Mouse (Mus musculus): ENCODE data around the gene Calr. TPM values are rescaled to one million over a fixed set of nuclear protein-coding genes. Genes with fewer than 3 reads are reported as not detected.

Gene Calr
- polyA plus RNA-seq (2014; fragmentation: Nextera tagmentation; extraction: Ambion mirVana): 758 and 944 TPM in 2 replicates

GRCm38 (mm10) chr8:84846722-84847572, at the start of gene Calr:
Gene Calr, minus strand, starts transcription at chr8:84846934.
- peak within 1 kb of the TSS; percentile 63 for H3K27ac ChIP-seq (ENCODE audit: low read depth, low read length)
- WGBS: under 1% methylated on average over 55 of the region's 55 CpGs
- peak within 1 kb of the TSS; percentile 84 for H3K9ac ChIP-seq (ENCODE audit: low read depth, low read length)
- no peaks in the 10 kb centered on the region for H3K9me3 ChIP-seq (ENCODE audit: control insufficient read depth, low read length)
- H3K4me2 ChIP-seq (replicated peaks; ENCODE audit: low read depth, low read length): peak within 1 kb of the TSS; percentile 79
- peaks cover 23% of the 10 kb centered on the region for H3K4me1 ChIP-seq (ENCODE audit: control insufficient read depth, insufficient read depth, low read length)
- H3K27me3 ChIP-seq (ENCODE audit: control insufficient read depth, insufficient read depth, low read length): no peaks in the 10 kb centered on the region
- peak; percentile 100 for ATAC-seq (ENCODE audit: low FRiP score, low TSS enrichment)
- peak within 1 kb of the TSS; percentile 81 for H3K4me3 ChIP-seq (ENCODE audit: low read length)
- peaks cover 34% of the 10 kb centered on the region for H3K36me3 ChIP-seq (ENCODE audit: control insufficient read depth, insufficient read depth, low read length)

GRCm38 (mm10) chr8:84895963-84896362, 49.2 kb upstream of the Calr start:
- no peak overlapping the region for H3K27ac ChIP-seq (ENCODE audit: low read depth, low read length)
- no peaks in the 10 kb centered on the region for H3K27me3 ChIP-seq (ENCODE audit: control insufficient read depth, insufficient read depth, low read length)
- ATAC-seq (ENCODE audit: low FRiP score, low TSS enrichment): no peak
- H3K36me3 ChIP-seq (ENCODE audit: control insufficient read depth, insufficient read depth, low read length): peaks cover 4% of the 10 kb centered on the region
- no peak overlapping the region for H3K4me2 ChIP-seq (replicated peaks; ENCODE audit: low read depth, low read length)
- 86% methylated on average over 5 of the region's 5 CpGs for WGBS
- H3K4me1 ChIP-seq (ENCODE audit: control insufficient read depth, insufficient read depth, low read length): peaks cover 13% of the 10 kb centered on the region
- H3K9me3 ChIP-seq (ENCODE audit: control insufficient read depth, low read length): no peaks in the 10 kb centered on the region
- H3K9ac ChIP-seq (ENCODE audit: low read depth, low read length): no peak overlapping the region
- H3K4me3 ChIP-seq (ENCODE audit: low read length): no peak overlapping the region

- H3K4me1 ChIP-seq (ENCODE audit: control insufficient read depth, insufficient read depth, low read length): peaks cover 13% of the 10 kb centered on the region
- H3K27me3 ChIP-seq (ENCODE audit: control insufficient read depth, insufficient read depth, low read length): no peaks in the 10 kb centered on the region
- H3K36me3 ChIP-seq (ENCODE audit: control insufficient read depth, insufficient read depth, low read length): peaks cover 6% of the 10 kb centered on the region
- peak within 1 kb of the TSS; percentile 77 for H3K4me3 ChIP-seq (ENCODE audit: low read length)
- ATAC-seq (ENCODE audit: low FRiP score, low TSS enrichment): peak; percentile 98
- no peaks in the 10 kb centered on the region for H3K9me3 ChIP-seq (ENCODE audit: control insufficient read depth, low read length)
- peak within 1 kb of the TSS; percentile 85 for H3K4me2 ChIP-seq (replicated peaks; ENCODE audit: low read depth, low read length)
- under 1% methylated on average over 11 of the region's 11 CpGs for WGBS
- peak within 1 kb of the TSS; percentile 37; the same call in 1 of the 2 replicates for H3K27ac ChIP-seq (ENCODE audit: low read depth, low read length)
- peak within 1 kb of the TSS; percentile 75 for H3K9ac ChIP-seq (ENCODE audit: low read depth, low read length)
These were observed 47.0 kb upstream of the Calr start, which contains the start of gene Gcdh for GRCm38 (mm10) chr8:84893709-84894134. Gene Gcdh, minus strand, starts transcription at chr8:84893921.

GRCm38 (mm10) chr8:84892993-84893708, 46.4 kb upstream of the Calr start:
- peak; percentile 64 for ATAC-seq (ENCODE audit: low FRiP score, low TSS enrichment)

GRCm38 (mm10) chr8:84889141-84889540, 42.4 kb upstream of the Calr start:
- no peak overlapping the region for H3K27ac ChIP-seq (ENCODE audit: low read depth, low read length)
- H3K27me3 ChIP-seq (ENCODE audit: control insufficient read depth, insufficient read depth, low read length): no peaks in the 10 kb centered on the region
- H3K4me2 ChIP-seq (replicated peaks; ENCODE audit: low read depth, low read length): no peak overlapping the region
- H3K9ac ChIP-seq (ENCODE audit: low read depth, low read length): no peak overlapping the region
- no peak overlapping the region for H3K4me3 ChIP-seq (ENCODE audit: low read length)
- no peaks in the 10 kb centered on the region for H3K9me3 ChIP-seq (ENCODE audit: control insufficient read depth, low read length)
- 95% methylated on average over 1 of the region's 1 CpGs for WGBS
- H3K4me1 ChIP-seq (ENCODE audit: control insufficient read depth, insufficient read depth, low read length): peaks cover 10% of the 10 kb centered on the region
- H3K36me3 ChIP-seq (ENCODE audit: control insufficient read depth, insufficient read depth, low read length): peaks cover 30% of the 10 kb centered on the region
- no peak for ATAC-seq (ENCODE audit: low FRiP score, low TSS enrichment)

More at GRCm38 (mm10) chr8:84892993-84893708, 46.4 kb upstream of the Calr start:
- H3K9me3 ChIP-seq (ENCODE audit: control insufficient read depth, low read length): no peaks in the 10 kb centered on the region
- WGBS: 7% methylated on average over 31 of the region's 31 CpGs
- H3K4me3 ChIP-seq (ENCODE audit: low read length): peak overlapping the region; percentile 77
- H3K9ac ChIP-seq (ENCODE audit: low read depth, low read length): peak overlapping the region; percentile 75
- peaks cover 13% of the 10 kb centered on the region for H3K4me1 ChIP-seq (ENCODE audit: control insufficient read depth, insufficient read depth, low read length)
- peaks cover 11% of the 10 kb centered on the region for H3K36me3 ChIP-seq (ENCODE audit: control insufficient read depth, insufficient read depth, low read length)
- peak overlapping the region; percentile 37; the same call in 1 of the 2 replicates for H3K27ac ChIP-seq (ENCODE audit: low read depth, low read length)
- peak overlapping the region; percentile 85 for H3K4me2 ChIP-seq (replicated peaks; ENCODE audit: low read depth, low read length)
- no peaks in the 10 kb centered on the region for H3K27me3 ChIP-seq (ENCODE audit: control insufficient read depth, insufficient read depth, low read length)

GRCm38 (mm10) chr8:84888280-84888679, 41.5 kb upstream of the Calr start:
- Histone ChIP-seq H3K27ac (ENCODE audit: low read depth, low read length) (no peak overlapping the region), H3K9ac (ENCODE audit: low read depth, low read length) (no peak overlapping the region), H3K27me3 (ENCODE audit: control insufficient read depth, insufficient read depth, low read length) (no peaks in the 10 kb centered on the region), H3K36me3 (ENCODE audit: control insufficient read depth, insufficient read depth, low read length) (peaks cover 30% of the 10 kb centered on the region), H3K4me3 (ENCODE audit: low read length) (no peak overlapping the region), H3K4me1 (ENCODE audit: control insufficient read depth, insufficient read depth, low read length) (peaks cover 9% of the 10 kb centered on the region), H3K9me3 (ENCODE audit: control insufficient read depth, low read length) (no peaks in the 10 kb centered on the region), H3K4me2 (replicated peaks; ENCODE audit: low read depth, low read length) (no peak overlapping the region)
- no peak for ATAC-seq (ENCODE audit: low FRiP score, low TSS enrichment)
- 93% methylated on average over 3 of the region's 3 CpGs for WGBS

GRCm38 (mm10) chr8:84884728-84885127, 38.0 kb upstream of the Calr start:
- Histone ChIP-seq H3K4me2 (replicated peaks; ENCODE audit: low read depth, low read length) (no peak overlapping the region), H3K27me3 (ENCODE audit: control insufficient read depth, insufficient read depth, low read length) (no peaks in the 10 kb centered on the region), H3K36me3 (ENCODE audit: control insufficient read depth, insufficient read depth, low read length) (peaks cover 25% of the 10 kb centered on the region), H3K4me3 (ENCODE audit: low read length) (no peak overlapping the region), H3K9me3 (ENCODE audit: control insufficient read depth, low read length) (no peaks in the 10 kb centered on the region), H3K27ac (ENCODE audit: low read depth, low read length) (no peak overlapping the region), H3K9ac (ENCODE audit: low read depth, low read length) (no peak overlapping the region), H3K4me1 (ENCODE audit: control insufficient read depth, insufficient read depth, low read length) (no peaks in the 10 kb centered on the region)
- ATAC-seq (ENCODE audit: low FRiP score, low TSS enrichment): no peak
- 92% methylated on average over 4 of the region's 4 CpGs for WGBS

- Histone ChIP-seq H3K27me3 (ENCODE audit: control insufficient read depth, insufficient read depth, low read length) (no peaks in the 10 kb centered on the region), H3K27ac (ENCODE audit: low read depth, low read length) (no peak overlapping the region), H3K4me2 (replicated peaks; ENCODE audit: low read depth, low read length) (no peak overlapping the region), H3K4me1 (ENCODE audit: control insufficient read depth, insufficient read depth, low read length) (no peaks in the 10 kb centered on the region), H3K4me3 (ENCODE audit: low read length) (no peak overlapping the region), H3K9ac (ENCODE audit: low read depth, low read length) (no peak overlapping the region), H3K36me3 (ENCODE audit: control insufficient read depth, insufficient read depth, low read length) (peaks cover 5% of the 10 kb centered on the region; the same call in 1 of the 2 replicates), H3K9me3 (ENCODE audit: control insufficient read depth, low read length) (no peaks in the 10 kb centered on the region)
- no peak for ATAC-seq (ENCODE audit: low FRiP score, low TSS enrichment)
- WGBS: 94% methylated on average over 1 of the region's 1 CpGs
These were observed 32.2 kb upstream of the Calr start for GRCm38 (mm10) chr8:84878915-84879314.
